Mouse (Mus musculus) forebrain, embryonic 16.5 days (tissue): ENCODE measurements at regions not wholly inside any gene's neighbourhood (a gene's known extent, or its start where the extent isn't known, plus 50 kb on each side); places are given as distances from the start of the nearest gene placed in this dataset.

ENCODE experiments used
- ATAC-seq: fragments of 200-750 bp; cut with Nextera tagmentation; 2 replicates; pipeline ENCODE4 v1.8.0; 2017; ENCODE audit warnings: mild to moderate bottlenecking, moderate library complexity
- H3K27ac ChIP-seq: fragments of 300-500 bp; sonication (generic); 2 replicates; pipeline ENCODE4 v1.5.1; 2014; ENCODE audit warnings: low read length, control low read depth
- H3K27me3 ChIP-seq: fragments of 300-500 bp; sonication (generic); replicated peaks from 2 replicates; pipeline ENCODE4 v1.6.1; 2014; ENCODE audit warnings: low read length; ENCODE audit not compliant: control insufficient read depth, insufficient read depth
- H3K36me3 ChIP-seq: fragments of 300-500 bp; sonication (generic); 2 replicates; pipeline ENCODE4 v1.6.1; 2014; ENCODE audit not compliant: control insufficient read depth, insufficient read depth
- H3K4me1 ChIP-seq: fragments of 300-500 bp; sonication (generic); replicated peaks from 2 replicates; pipeline ENCODE4 v1.6.1; 2014; ENCODE audit warnings: low read length; ENCODE audit not compliant: control insufficient read depth, insufficient read depth
- H3K4me2 ChIP-seq: fragments of 300-500 bp; sonication (generic); 2 replicates; pipeline ENCODE4 v1.6.1; 2014; ENCODE audit warnings: mild to moderate bottlenecking, low read length, control low read depth
- H3K4me3 ChIP-seq: fragments of 300-500 bp; sonication (generic); replicated peaks from 2 replicates; pipeline ENCODE4 v1.5.1; 2014; ENCODE audit warnings: mild to moderate bottlenecking, low read length, control low read depth
- H3K9ac ChIP-seq: fragments of 300-500 bp; sonication (generic); replicated peaks from 2 replicates; pipeline ENCODE4 v1.6.1; 2014; ENCODE audit warnings: low read depth, low read length, control low read depth
- H3K9me3 ChIP-seq: fragments of 300-500 bp; sonication (generic); 2 replicates; pipeline ENCODE4 v1.6.1; 2016; ENCODE audit warnings: low read length; ENCODE audit not compliant: control insufficient read depth
- WGBS: fragments of 180-500 bp; shearing (Covaris S2); extraction: QIAGEN DNeasy Blood & Tissue Kit; methylation state at CpG from one replicate; pipeline ENCODE4 v1.1.7; 2014; 5-methylcytosine and 5-hydroxymethylcytosine counted together

DNA sequence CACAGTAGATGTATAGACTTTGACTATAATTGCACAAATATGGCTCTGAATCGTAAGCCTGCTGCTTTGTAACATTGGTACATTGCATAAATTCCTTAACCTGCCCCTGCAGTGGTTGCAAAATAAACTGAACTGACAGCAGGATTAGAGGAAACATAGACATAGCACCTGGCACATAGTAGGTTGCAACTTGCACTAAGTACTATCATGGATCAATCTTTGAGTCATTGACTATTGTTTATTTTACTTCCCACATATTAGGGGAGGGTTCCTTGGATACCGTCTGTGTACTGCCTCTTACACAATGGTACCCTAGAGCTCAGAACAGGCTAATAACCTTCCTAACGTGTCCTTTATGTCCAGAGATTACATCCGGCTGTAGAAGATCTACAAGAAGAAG lies 371.3 kb upstream of the A1bg start:
- H3K4me2 ChIP-seq: no peak overlapping the region
- no peak for ATAC-seq
- H3K27ac ChIP-seq: no peak overlapping the region
- H3K36me3 ChIP-seq: no peaks in the 10 kb centered on the region
- H3K27me3 ChIP-seq: no peaks in the 10 kb centered on the region
- H3K4me3 ChIP-seq: no peak overlapping the region
- 76% methylated on average over 4 of the region's 4 CpGs for WGBS
- H3K9me3 ChIP-seq: no peaks in the 10 kb centered on the region
- no peak overlapping the region for H3K9ac ChIP-seq
- H3K4me1 ChIP-seq: no peaks in the 10 kb centered on the region

DNA sequence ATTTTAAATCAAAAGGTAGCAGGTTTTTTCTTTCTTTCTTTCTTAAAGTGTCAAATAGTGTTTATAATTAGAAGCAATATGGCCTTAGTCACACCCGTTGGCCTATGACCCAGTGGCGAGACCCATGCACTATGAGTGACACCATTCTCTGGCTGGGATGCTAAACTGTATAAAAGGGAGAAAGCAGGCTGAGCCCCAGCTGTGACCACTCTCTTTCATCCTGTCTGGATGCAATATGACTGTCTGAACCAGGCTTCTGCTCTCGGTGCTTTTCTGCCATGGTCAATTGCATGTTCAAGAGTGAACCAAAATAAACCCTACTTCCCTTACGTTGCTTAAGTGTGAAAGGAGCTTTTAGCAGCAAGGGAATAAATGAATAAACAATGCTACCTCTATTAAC lies 346.0 kb upstream of the A1bg start:
- H3K27ac ChIP-seq: no peak overlapping the region
- no peaks in the 10 kb centered on the region for H3K9me3 ChIP-seq
- no peaks in the 10 kb centered on the region for H3K36me3 ChIP-seq
- ATAC-seq: no peak
- no peak overlapping the region for H3K9ac ChIP-seq
- no peak overlapping the region for H3K4me3 ChIP-seq
- no peak overlapping the region for H3K4me2 ChIP-seq
- H3K27me3 ChIP-seq: no peaks in the 10 kb centered on the region
- no peaks in the 10 kb centered on the region for H3K4me1 ChIP-seq
- 73% methylated on average over 4 of the region's 4 CpGs for WGBS

DNA sequence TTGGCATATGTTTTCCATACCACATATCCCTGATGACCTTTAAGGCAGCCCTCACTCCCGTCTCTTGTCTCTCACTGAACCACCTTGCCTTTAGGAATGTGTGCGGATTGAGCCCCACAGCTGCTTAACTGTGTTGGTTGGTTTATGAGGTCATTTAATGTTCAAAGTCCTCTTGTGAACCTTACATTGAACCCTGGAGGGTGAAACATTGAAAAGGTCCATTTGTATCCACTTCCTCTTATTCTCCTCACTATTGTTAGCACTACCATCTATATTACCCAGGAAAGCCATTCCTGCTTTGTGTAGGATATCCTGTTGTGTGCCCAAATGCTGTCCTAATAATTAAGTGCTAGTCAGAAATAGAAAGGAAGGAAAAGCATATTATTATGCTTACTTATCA lies 336.2 kb upstream of the A1bg start:
- no peaks in the 10 kb centered on the region for H3K27me3 ChIP-seq
- no peak overlapping the region for H3K4me2 ChIP-seq
- no peaks in the 10 kb centered on the region for H3K4me1 ChIP-seq
- H3K9me3 ChIP-seq: no peaks in the 10 kb centered on the region
- H3K27ac ChIP-seq: no peak overlapping the region
- H3K4me3 ChIP-seq: no peak overlapping the region
- no peaks in the 10 kb centered on the region for H3K36me3 ChIP-seq
- ATAC-seq: no peak
- WGBS: 84% methylated on average over 2 of the region's 2 CpGs
- no peak overlapping the region for H3K9ac ChIP-seq

DNA sequence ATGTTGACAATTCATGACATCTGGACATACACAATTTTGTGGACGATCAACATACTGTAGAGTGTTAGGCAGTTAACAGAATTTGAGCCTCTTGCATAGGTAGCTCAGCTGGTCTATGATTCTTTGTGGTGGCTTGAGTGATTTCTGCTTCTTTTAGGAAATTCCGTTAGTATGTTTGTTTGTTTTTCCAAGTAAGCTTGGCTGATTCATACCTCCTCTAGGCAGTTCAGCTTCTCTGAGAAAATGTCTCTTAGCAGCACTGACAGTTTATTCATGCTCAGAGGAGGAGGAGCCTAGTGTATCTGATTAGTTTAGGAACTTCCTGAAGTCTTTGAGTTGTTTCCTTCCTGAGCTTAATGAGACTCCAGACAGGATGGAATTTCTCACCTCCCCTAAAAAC lies 321.7 kb upstream of the A1bg start:
- H3K4me2 ChIP-seq: no peak overlapping the region
- 83% methylated on average over 2 of the region's 2 CpGs for WGBS
- no peaks in the 10 kb centered on the region for H3K9me3 ChIP-seq
- H3K4me1 ChIP-seq: no peaks in the 10 kb centered on the region; the same call in 1 of the 2 replicates
- H3K27ac ChIP-seq: no peak overlapping the region
- no peak for ATAC-seq
- H3K27me3 ChIP-seq: no peaks in the 10 kb centered on the region
- H3K4me3 ChIP-seq: no peak overlapping the region
- H3K36me3 ChIP-seq: no peaks in the 10 kb centered on the region
- H3K9ac ChIP-seq: no peak overlapping the region

DNA sequence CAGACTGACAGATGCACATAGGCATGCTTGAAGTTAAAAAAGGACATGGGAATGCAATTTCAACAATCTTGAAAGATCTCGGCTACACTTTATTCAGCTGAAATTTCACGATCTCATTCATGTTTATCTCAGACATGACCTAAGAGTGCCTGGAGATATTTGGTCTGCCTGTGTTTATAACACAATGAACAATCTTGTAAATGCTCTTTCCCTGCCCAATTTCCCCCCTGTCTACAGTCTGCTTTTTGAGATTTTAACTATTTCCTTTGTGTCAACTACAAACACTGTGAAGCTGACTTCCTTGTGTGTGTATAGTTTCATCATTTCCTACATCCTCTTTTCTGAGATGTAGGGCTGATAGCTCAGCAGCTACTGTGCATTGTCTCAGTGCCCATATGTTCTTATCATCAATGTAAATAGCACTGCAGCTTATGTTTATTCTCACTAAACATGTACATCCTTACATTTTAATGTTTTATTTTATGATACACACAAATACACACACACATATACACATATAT lies 319.4 kb upstream of the A1bg start:
- H3K9me3 ChIP-seq: no peaks in the 10 kb centered on the region
- ATAC-seq: no peak
- H3K4me2 ChIP-seq: no peak overlapping the region
- no peaks in the 10 kb centered on the region for H3K27me3 ChIP-seq
- H3K4me1 ChIP-seq: no peaks in the 10 kb centered on the region; the same call in 1 of the 2 replicates
- H3K4me3 ChIP-seq: no peak overlapping the region
- WGBS: 73% methylated on average over 2 of the region's 2 CpGs
- H3K36me3 ChIP-seq: no peaks in the 10 kb centered on the region
- H3K9ac ChIP-seq: no peak overlapping the region
- no peak overlapping the region for H3K27ac ChIP-seq

DNA sequence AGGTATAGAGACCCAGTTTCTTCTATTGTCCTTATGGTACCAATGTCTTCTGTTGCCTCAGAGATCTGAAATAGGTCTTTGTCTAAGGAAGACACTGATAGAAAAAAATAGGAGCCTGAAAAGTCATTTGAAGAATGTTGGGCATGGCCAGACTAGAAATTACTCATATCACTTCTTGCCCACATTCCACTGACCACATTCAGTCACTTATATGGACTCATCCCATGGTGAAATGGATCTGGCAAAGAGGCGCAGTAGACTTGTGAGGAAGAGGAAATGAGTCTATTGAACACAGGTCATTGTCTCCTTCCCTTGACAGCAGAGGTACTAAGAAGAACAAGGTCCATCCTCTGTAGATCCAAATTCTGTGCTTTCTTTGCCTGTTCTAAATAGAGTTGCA lies 318.9 kb upstream of the A1bg start:
- H3K4me3 ChIP-seq: no peak overlapping the region
- no peaks in the 10 kb centered on the region for H3K9me3 ChIP-seq
- no peaks in the 10 kb centered on the region for H3K36me3 ChIP-seq
- no peaks in the 10 kb centered on the region for H3K27me3 ChIP-seq
- no peak overlapping the region for H3K4me2 ChIP-seq
- 92% methylated on average over 1 of the region's 1 CpGs for WGBS
- no peak overlapping the region for H3K9ac ChIP-seq
- no peak overlapping the region for H3K27ac ChIP-seq
- ATAC-seq: no peak
- H3K4me1 ChIP-seq: no peaks in the 10 kb centered on the region; the same call in 1 of the 2 replicates

DNA sequence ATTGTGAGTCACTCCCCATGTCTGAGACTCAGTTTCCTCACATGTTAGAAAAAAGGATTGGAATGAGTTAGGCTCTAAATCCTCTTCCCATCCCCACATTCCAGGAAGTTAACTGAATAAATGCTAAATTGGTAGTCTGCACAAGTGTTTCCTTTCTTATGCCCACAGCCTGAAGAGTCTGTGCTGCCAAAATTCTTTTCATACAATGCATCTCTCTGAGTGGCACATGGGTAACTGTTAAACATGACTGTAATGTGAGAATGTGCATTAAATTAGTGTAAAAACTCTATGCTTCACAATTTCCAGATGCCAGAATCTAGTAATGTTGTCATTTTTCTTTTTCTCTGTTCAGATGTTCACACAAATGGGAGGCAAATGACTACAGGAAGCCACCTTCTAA lies 317.5 kb upstream of the A1bg start:
- no peak overlapping the region for H3K4me3 ChIP-seq
- no peak overlapping the region for H3K4me2 ChIP-seq
- peak; percentile 71 for ATAC-seq
- no peaks in the 10 kb centered on the region for H3K9me3 ChIP-seq
- no peak overlapping the region for H3K9ac ChIP-seq
- no peaks in the 10 kb centered on the region for H3K36me3 ChIP-seq
- H3K27me3 ChIP-seq: no peaks in the 10 kb centered on the region
- no peak overlapping the region for H3K27ac ChIP-seq
- no peaks in the 10 kb centered on the region; the same call in 1 of the 2 replicates for H3K4me1 ChIP-seq

DNA sequence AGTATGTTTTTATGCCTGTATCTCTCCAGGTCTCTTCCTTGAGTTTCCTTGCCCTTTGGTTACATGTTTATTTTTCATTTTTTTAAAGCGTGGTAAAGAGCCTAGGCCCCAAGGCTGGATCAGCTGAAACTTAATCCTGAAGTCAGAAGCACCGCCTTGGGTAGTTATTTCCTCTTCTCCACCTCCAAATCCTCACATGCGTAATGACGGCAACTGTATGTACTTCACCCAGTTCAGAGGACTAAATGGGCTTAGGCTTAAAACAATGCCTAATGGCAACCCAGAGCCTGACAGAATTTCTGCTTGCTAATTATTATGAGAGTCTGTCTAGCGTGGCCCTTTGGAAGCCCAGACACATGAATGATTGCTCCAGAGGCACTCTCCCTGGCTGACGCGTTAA lies 316.6 kb upstream of the A1bg start:
- no peak; the same call in 1 of the 2 replicates for ATAC-seq
- H3K36me3 ChIP-seq: no peaks in the 10 kb centered on the region
- H3K27ac ChIP-seq: no peak overlapping the region
- no peaks in the 10 kb centered on the region for H3K9me3 ChIP-seq
- no peak overlapping the region for H3K9ac ChIP-seq
- WGBS: 38% methylated on average over 7 of the region's 7 CpGs
- H3K4me2 ChIP-seq: no peak overlapping the region
- no peaks in the 10 kb centered on the region for H3K27me3 ChIP-seq
- no peak overlapping the region for H3K4me3 ChIP-seq
- no peaks in the 10 kb centered on the region; the same call in 1 of the 2 replicates for H3K4me1 ChIP-seq

DNA sequence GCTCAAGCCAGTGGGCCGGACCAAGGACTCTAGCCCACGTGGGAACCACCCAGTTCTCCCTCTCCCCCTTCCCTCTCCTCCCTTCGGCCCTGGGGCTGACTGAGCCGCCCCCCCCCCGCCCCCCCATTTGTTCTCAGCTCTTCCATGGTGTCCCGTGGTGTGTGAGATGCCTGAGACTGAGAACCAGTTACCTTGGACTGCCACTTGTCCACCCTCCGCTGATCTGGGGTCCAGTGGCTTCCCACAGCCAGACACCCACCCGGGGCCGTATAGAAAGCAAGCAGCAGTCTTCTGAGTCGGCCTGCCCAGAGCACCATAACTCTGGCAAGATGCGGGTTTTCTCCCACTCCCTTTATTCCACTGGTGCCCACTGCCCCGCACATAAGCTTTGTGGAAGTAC lies 316.2 kb upstream of the A1bg start:
- Histone ChIP-seq H3K36me3 (no peaks in the 10 kb centered on the region), H3K27ac (no peak overlapping the region), H3K4me2 (no peak overlapping the region), H3K4me1 (no peaks in the 10 kb centered on the region; the same call in 1 of the 2 replicates), H3K9ac (no peak overlapping the region), H3K9me3 (no peaks in the 10 kb centered on the region), H3K27me3 (no peaks in the 10 kb centered on the region), H3K4me3 (no peak overlapping the region)
- WGBS: 63% methylated on average over 10 of the region's 12 CpGs
- ATAC-seq: 0 out of 2 replicates have a peak, but pooled peaks have one; percentile 20

DNA sequence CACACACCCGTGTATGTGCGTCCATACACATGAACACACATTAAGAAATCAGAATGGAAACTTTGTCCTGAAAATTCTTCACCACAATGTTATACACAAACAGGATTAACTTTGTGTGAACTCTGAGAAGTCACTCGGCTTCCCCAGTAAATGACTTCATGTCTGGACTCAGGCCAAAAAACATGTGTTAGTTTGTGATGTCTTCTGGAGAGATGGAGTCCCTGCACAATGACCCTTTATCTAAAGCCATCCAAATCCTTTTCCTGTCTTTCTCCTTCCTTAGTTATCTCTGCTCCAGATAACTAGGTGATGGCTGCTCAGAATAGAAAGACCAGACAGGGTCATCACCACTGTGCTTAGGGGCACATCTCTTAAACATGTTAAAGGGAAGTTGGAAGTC lies 306.8 kb upstream of the A1bg start:
- Histone ChIP-seq H3K9ac (no peak overlapping the region), H3K9me3 (no peaks in the 10 kb centered on the region), H3K4me1 (no peaks in the 10 kb centered on the region), H3K4me2 (no peak overlapping the region), H3K4me3 (no peak overlapping the region), H3K27ac (no peak overlapping the region), H3K36me3 (no peaks in the 10 kb centered on the region), H3K27me3 (no peaks in the 10 kb centered on the region)
- ATAC-seq: no peak
- WGBS: 70% methylated on average over 3 of the region's 3 CpGs
